In the genomic region with DNA sequence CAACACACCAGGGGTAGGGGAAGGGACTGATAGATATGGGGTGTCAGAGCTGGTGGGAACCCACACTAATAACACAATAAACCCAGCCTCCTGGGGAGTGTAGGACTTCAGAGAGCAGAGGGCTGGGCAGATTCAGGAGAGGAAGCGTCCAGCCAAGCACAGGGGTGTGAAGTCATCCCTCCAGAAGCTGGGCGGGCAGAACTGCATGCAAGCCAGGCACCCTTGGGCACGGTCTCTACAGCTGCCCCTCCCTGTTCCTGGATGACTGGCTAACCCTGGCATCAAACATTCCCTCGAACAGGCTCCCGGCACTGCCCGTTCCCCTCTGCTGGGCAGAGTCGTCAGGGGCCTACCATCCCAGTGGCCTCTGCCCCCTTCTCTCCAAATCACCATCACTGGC, we compare ENCODE assay signal across 13 mouse cellular contexts. TPM values are rescaled to one million over a fixed set of nuclear protein-coding genes. Genes with fewer than 3 reads are reported as not detected.
DNase-seq lines count a peak whose midpoint lies in the region; ATAC-seq and TF ChIP-seq lines count a peak whose summit lies in the region.
"Had no signal": no experiment of that assay in that cellular context is flagged by ENCODE, and none has a peak within 500 bp of the region (broad histone marks: within the 10 kb centered on the region; RNA-seq: fewer than 3 reads in every experiment).

No protein-coding gene starts in this region.

- H3K36me3 ChIP-seq in spleen, adult 2 months (ENCODE audit: control insufficient read depth, insufficient read depth, low read length), result no peaks in the 10 kb centered on the region
- H3K36me3 ChIP-seq in lung, postnatal 0 days (ENCODE audit: insufficient read depth, low read length), result no peaks in the 10 kb centered on the region
- H3K36me3 ChIP-seq in midbrain, embryonic 14.5 days (ENCODE audit: control insufficient read depth, insufficient read depth, low read length), result no peaks in the 10 kb centered on the region
- H3K36me3 ChIP-seq: limb, embryonic 15.5 days had no signal

- no peaks in the 10 kb centered on the region for H3K27me3 ChIP-seq in spleen, adult 2 months (ENCODE audit: control insufficient read depth, insufficient read depth, low read length)
- no peaks in the 10 kb centered on the region for H3K27me3 ChIP-seq in lung, postnatal 0 days (replicated peaks; ENCODE audit: insufficient read depth, low read length)
- no peaks in the 10 kb centered on the region for H3K27me3 ChIP-seq in midbrain, embryonic 14.5 days (ENCODE audit: control insufficient read depth, insufficient read depth, low read length)
- H3K27me3 ChIP-seq: limb, embryonic 15.5 days; megakaryocyte, embryonic 14.5 days had no signal

- no peak overlapping the region for H3K4me3 ChIP-seq in spleen, adult 2 months (ENCODE audit: extremely low read depth, insufficient read depth, insufficient read length)
- no peak overlapping the region for H3K4me3 ChIP-seq in lung, postnatal 0 days (ENCODE audit: low read depth, low read length)
- H3K4me3 ChIP-seq in midbrain, embryonic 14.5 days (replicated peaks; ENCODE audit: low read depth, low read length), result no peak overlapping the region
- H3K4me3 ChIP-seq: limb, embryonic 15.5 days; megakaryocyte, embryonic 14.5 days; myocyte had no signal

- DNase-seq in gastrocnemius, adult 18-20 months (ENCODE audit: low spot score), result peak; percentile 35
- no peak for DNase-seq in gastrocnemius, postnatal 4 days (ENCODE audit: low spot score in 2 of 2)
- DNase-seq in spleen, adult 2 months (ENCODE audit: low read depth in 1 of 2, low spot score in 2 of 2), result no peak
- no peak for DNase-seq in spleen, postnatal 4 days (ENCODE audit: low spot score in 2 of 2)
- peak; percentile 61 for DNase-seq in lung, postnatal 0 days (ENCODE audit: low spot score)
- DNase-seq in midbrain, embryonic 14.5 days, result no peak
- no peak for DNase-seq in urinary bladder, postnatal 14 days (ENCODE audit: low spot score)
- no peak for DNase-seq in embryo, embryonic 10 days (ENCODE audit: low spot score)
- DNase-seq: layer of hippocampus, postnatal 36 days had no signal

- H3K9me3 ChIP-seq in lung, postnatal 0 days (ENCODE audit: low read length), result no peaks in the 10 kb centered on the region
- H3K9me3 ChIP-seq in midbrain, embryonic 14.5 days (ENCODE audit: control insufficient read depth, low read length), result no peaks in the 10 kb centered on the region
- H3K9me3 ChIP-seq: limb, embryonic 15.5 days; megakaryocyte, embryonic 14.5 days had no signal

- no peak overlapping the region for H3K4me2 ChIP-seq in lung, postnatal 0 days (replicated peaks; ENCODE audit: low read depth, low read length)
- H3K4me2 ChIP-seq in midbrain, embryonic 14.5 days (ENCODE audit: low read length), result no peak overlapping the region
- H3K4me2 ChIP-seq: limb, embryonic 15.5 days had no signal

- H3K27ac ChIP-seq in spleen, adult 2 months (ENCODE audit: insufficient read depth, low read length), result peak overlapping the region; percentile 90
- no peak overlapping the region; the same call in 1 of the 2 replicates for H3K27ac ChIP-seq in lung, postnatal 0 days (ENCODE audit: low read length)
- H3K27ac ChIP-seq in midbrain, embryonic 14.5 days (replicated peaks; ENCODE audit: low read depth, low read length), result no peak overlapping the region
- H3K27ac ChIP-seq: limb, embryonic 15.5 days had no signal

- H3K4me1 ChIP-seq in spleen, adult 2 months (ENCODE audit: control insufficient read depth, insufficient read depth, insufficient read length), result peaks cover 56% of the 10 kb centered on the region
- H3K4me1 ChIP-seq in lung, postnatal 0 days (ENCODE audit: insufficient read depth, low read depth, low read length), result peaks cover 7% of the 10 kb centered on the region; the same call in 1 of the 2 replicates
- H3K4me1 ChIP-seq in midbrain, embryonic 14.5 days (ENCODE audit: control insufficient read depth, insufficient read depth, low read length), result peaks cover 3% of the 10 kb centered on the region; the same call in 1 of the 2 replicates

- no peak overlapping the region for H3K9ac ChIP-seq in lung, postnatal 0 days (replicated peaks; ENCODE audit: low read depth)
- no peak overlapping the region for H3K9ac ChIP-seq in midbrain, embryonic 14.5 days (replicated peaks; ENCODE audit: low read length)
- H3K9ac ChIP-seq: limb, embryonic 15.5 days had no signal

- WGBS in spleen, adult 2 months, result 78% methylated on average over 7 of the region's 7 CpGs
- WGBS in lung, postnatal 0 days, result 38% methylated on average over 7 of the region's 7 CpGs
- 96% methylated on average over 7 of the region's 7 CpGs for WGBS in midbrain, embryonic 14.5 days

- no peak for TF ChIP-seq CTCF in spleen, adult 2 months (IDR thresholded peaks at IDR 0.05; ENCODE audit: extremely low read depth, insufficient read depth, insufficient read length, insufficient replicate concordance)
- peak; percentile 9; the same call in 1 of the 2 replicates for TF ChIP-seq CTCF in lung, postnatal 0 days (IDR thresholded peaks at IDR 0.05)

- no peak for TF ChIP-seq POLR2A in spleen, adult 2 months (IDR thresholded peaks at IDR 0.05; ENCODE audit: low read depth, low read length)

- TF ChIP-seq EP300 in lung, postnatal 0 days (IDR thresholded peaks at IDR 0.05), result no peak

- ATAC-seq in lung, postnatal 0 days, result peak; percentile 73
- no peak for ATAC-seq in midbrain, embryonic 14.5 days (ENCODE audit: low FRiP score, low TSS enrichment)
- ATAC-seq: activated CD4-positive, CD25-positive, alpha-beta regulatory T cell, adult 4 months had no signal

RNA-seq across cellular contexts. Expression of gene Xxylt1, which starts 13.0 kb away (rescaled TPM):
- 1 to 10 TPM; 2.6 to 4.1 TPM for total RNA-seq in gastrocnemius, adult 18-20 months (2021)
- total RNA-seq in gastrocnemius, postnatal 4 days (2021), result 10 to 100 TPM; 12.7 to 12.9 TPM
- 16.7 and 18.0 TPM in 2 replicates for polyA plus RNA-seq in spleen, adult 2 months (2012; rRNA removed)
- polyA plus RNA-seq in lung, postnatal 0 days (2015; fragmentation: Nextera tagmentation; extraction: Ambion mirVana), result 8.0 and 8.2 TPM in 2 replicates
- 13.3 and 14.4 TPM in 2 replicates for polyA plus RNA-seq in midbrain, embryonic 14.5 days (2014; fragmentation: Nextera tagmentation; extraction: Ambion mirVana)

Comparison
In these comparisons a context has a peak if more than half of its experiments do, and no peak if none do; other contexts are left out.
1. DNase-seq: peak in gastrocnemius, adult 18-20 months (single experiment) and lung, postnatal 0 days (single experiment); none in gastrocnemius, postnatal 4 days (0 of 2), spleen, adult 2 months (0 of 2), spleen, postnatal 4 days (0 of 2), midbrain, embryonic 14.5 days (single experiment), urinary bladder, postnatal 14 days (single experiment) and embryo, embryonic 10 days (single experiment).